Mouse (Mus musculus): Measurements from ENCODE around the gene Csf3. TPM values are rescaled to one million over a fixed set of nuclear protein-coding genes. Genes with fewer than 3 reads are reported as not detected.
"Not testable (repeated sequence)": the region's sequence is repeated elsewhere in the genome, so short reads cannot be mapped to it uniquely, and the experiment has no call there.

Gene Csf3
- polyA plus RNA-seq, 1 experiment = not detected

- peak overlapping the region; percentile 43 for H3K27ac ChIP-seq (ENCODE audit: insufficient read depth, low read length)
- no peak overlapping the region for H3K4me3 ChIP-seq (ENCODE audit: insufficient read depth, low read length)
- H3K4me1 ChIP-seq (ENCODE audit: control insufficient read depth, insufficient read depth, low read length) = peaks cover 8% of the 10 kb centered on the region
- TF ChIP-seq CTCF (IDR thresholded peaks at IDR 0.05; ENCODE audit: borderline replicate concordance, insufficient read depth, low read length) (no peak), POLR2A (IDR thresholded peaks at IDR 0.05; ENCODE audit: low read depth, low read length) (no peak)
Observed at GRCm38 (mm10) chr11:98708282-98708956, 7.4 kb downstream of the Csf3 start.

- H3K4me3 ChIP-seq (ENCODE audit: insufficient read depth, low read length) = no peak overlapping the region
- TF ChIP-seq CTCF (IDR thresholded peaks at IDR 0.05; ENCODE audit: borderline replicate concordance, insufficient read depth, low read length) (no peak), POLR2A (IDR thresholded peaks at IDR 0.05; ENCODE audit: low read depth, low read length) (no peak)
- H3K27ac ChIP-seq (ENCODE audit: insufficient read depth, low read length) = peak overlapping the region; percentile 43
- peaks cover 8% of the 10 kb centered on the region for H3K4me1 ChIP-seq (ENCODE audit: control insufficient read depth, insufficient read depth, low read length)
Observed at GRCm38 (mm10) chr11:98709001-98709741, 8.1 kb downstream of the Csf3 start.

- Histone ChIP-seq H3K4me3 (ENCODE audit: insufficient read depth, low read length) (no peak overlapping the region), H3K4me1 (ENCODE audit: control insufficient read depth, insufficient read depth, low read length) (peaks cover 8% of the 10 kb centered on the region), H3K27ac (ENCODE audit: insufficient read depth, low read length) (peak overlapping the region; percentile 43; the same call in 1 of the 2 replicates)
- peak; percentile 89 for TF ChIP-seq CTCF (IDR thresholded peaks at IDR 0.05; ENCODE audit: borderline replicate concordance, insufficient read depth, low read length)
- TF ChIP-seq POLR2A (IDR thresholded peaks at IDR 0.05; ENCODE audit: low read depth, low read length) = no peak
Observed at GRCm38 (mm10) chr11:98710416-98711045, 9.5 kb downstream of the Csf3 start.

GRCm38 (mm10) chr11:98711046-98711434, 10.0 kb downstream of the Csf3 start:
- Histone ChIP-seq H3K27ac (ENCODE audit: insufficient read depth, low read length) (no peak overlapping the region), H3K4me1 (ENCODE audit: control insufficient read depth, insufficient read depth, low read length) (peaks cover 8% of the 10 kb centered on the region), H3K4me3 (ENCODE audit: insufficient read depth, low read length) (no peak overlapping the region)
- no peak for TF ChIP-seq CTCF (IDR thresholded peaks at IDR 0.05; ENCODE audit: borderline replicate concordance, insufficient read depth, low read length)
- no peak for TF ChIP-seq POLR2A (IDR thresholded peaks at IDR 0.05; ENCODE audit: low read depth, low read length)

- not testable (repeated sequence) for H3K4me1 ChIP-seq (ENCODE audit: control insufficient read depth, insufficient read depth, low read length); H3K4me3 ChIP-seq (ENCODE audit: insufficient read depth, low read length); H3K27ac ChIP-seq (ENCODE audit: insufficient read depth, low read length)
Observed at GRCm38 (mm10) chr11:98712009-98712408, 10.9 kb downstream of the Csf3 start.

GRCm38 (mm10) chr11:98713703-98714102, 12.6 kb downstream of the Csf3 start:
- Histone ChIP-seq H3K4me1 (ENCODE audit: control insufficient read depth, insufficient read depth, low read length) (peaks cover 4% of the 10 kb centered on the region; the same call in 1 of the 2 replicates), H3K4me3 (ENCODE audit: insufficient read depth, low read length) (no peak overlapping the region), H3K27ac (ENCODE audit: insufficient read depth, low read length) (no peak overlapping the region)
- no peak for TF ChIP-seq CTCF (IDR thresholded peaks at IDR 0.05; ENCODE audit: borderline replicate concordance, insufficient read depth, low read length)
- no peak for TF ChIP-seq POLR2A (IDR thresholded peaks at IDR 0.05; ENCODE audit: low read depth, low read length)

GRCm38 (mm10) chr11:98715946-98716345, 14.9 kb downstream of the Csf3 start:
- Histone ChIP-seq H3K27ac (ENCODE audit: insufficient read depth, low read length) (no peak overlapping the region), H3K4me3 (ENCODE audit: insufficient read depth, low read length) (no peak overlapping the region), H3K4me1 (ENCODE audit: control insufficient read depth, insufficient read depth, low read length) (no peaks in the 10 kb centered on the region)
- no peak for TF ChIP-seq CTCF (IDR thresholded peaks at IDR 0.05; ENCODE audit: borderline replicate concordance, insufficient read depth, low read length)

GRCm38 (mm10) chr11:98717904-98718303, 16.8 kb downstream of the Csf3 start:
- no peaks in the 10 kb centered on the region for H3K4me1 ChIP-seq (ENCODE audit: control insufficient read depth, insufficient read depth, low read length)
- no peak for TF ChIP-seq POLR2A (IDR thresholded peaks at IDR 0.05; ENCODE audit: low read depth, low read length)
- peak; percentile 78; the same call in 1 of the 2 replicates for TF ChIP-seq CTCF (IDR thresholded peaks at IDR 0.05; ENCODE audit: borderline replicate concordance, insufficient read depth, low read length)
- no peak overlapping the region for H3K27ac ChIP-seq (ENCODE audit: insufficient read depth, low read length)
- H3K4me3 ChIP-seq (ENCODE audit: insufficient read depth, low read length) = no peak overlapping the region

GRCm38 (mm10) chr11:98720756-98721155, 19.7 kb downstream of the Csf3 start:
- Histone ChIP-seq H3K27ac (ENCODE audit: insufficient read depth, low read length) (no peak overlapping the region), H3K4me1 (ENCODE audit: control insufficient read depth, insufficient read depth, low read length) (no peaks in the 10 kb centered on the region), H3K4me3 (ENCODE audit: insufficient read depth, low read length) (no peak overlapping the region)
- TF ChIP-seq CTCF (IDR thresholded peaks at IDR 0.05; ENCODE audit: borderline replicate concordance, insufficient read depth, low read length) (no peak), POLR2A (IDR thresholded peaks at IDR 0.05; ENCODE audit: low read depth, low read length) (no peak)

Measured in embryonic fibroblast, embryonic 13.5 days (primary cell).